Mouse (Mus musculus): ENCODE results near the gene Wdr91.

DNA sequence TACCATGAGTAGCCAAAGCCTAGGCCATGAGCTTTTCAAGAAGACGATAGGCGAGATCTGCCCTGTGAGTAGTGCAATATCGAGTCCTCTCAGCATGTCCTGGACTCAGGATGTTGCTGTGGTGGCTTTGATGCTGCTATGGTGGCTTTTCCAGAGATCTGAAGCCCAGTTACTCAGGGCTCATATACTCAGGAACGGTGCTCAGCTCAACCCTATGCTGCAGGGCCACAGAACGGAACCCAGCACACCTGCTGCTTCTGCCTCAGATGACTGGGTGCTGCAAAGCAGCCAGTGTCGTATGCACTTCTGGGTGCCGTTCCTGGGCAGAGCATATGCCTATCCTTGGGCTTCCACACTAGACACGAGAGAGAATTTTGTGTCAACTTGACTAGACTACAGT, 28.8 kb upstream of the Wdr91 start:
- no peak for TF ChIP-seq POLR2A (IDR thresholded peaks at IDR 0.05; ENCODE audit: borderline replicate concordance, low read depth, low read length)
- TF ChIP-seq CTCF (IDR thresholded peaks at IDR 0.05; ENCODE audit: low read depth, low read length) = no peak

All from bone marrow macrophage, adult 2 months (primary cell).